Mouse (Mus musculus) megakaryocyte, embryonic 14.5 days (primary cell): ENCODE results near the gene 1700061G19Rik.

Experiments
- FLI1 ChIP-seq: IDR thresholded peaks from 2 replicates; pipeline ENCODE4 v1.6.1; 2012; ENCODE audit warnings: low read length, inconsistent platforms, mixed read lengths
- GATA1 ChIP-seq: IDR thresholded peaks from 3 replicates; pipeline ENCODE4 v1.6.1; 2012; ENCODE audit warnings: mixed read lengths, low read length, inconsistent platforms, borderline replicate concordance

- TF ChIP-seq GATA1 = no peak
- TF ChIP-seq FLI1 = no peak
Observed at GRCm38 (mm10) chr17:56833381-56833780, 41.9 kb upstream of the 1700061G19Rik start.
